Mouse (Mus musculus): ENCODE results near the gene Ydjc. TPM values are rescaled to one million over a fixed set of nuclear protein-coding genes. Genes with fewer than 3 reads are reported as not detected.

Gene Ydjc
- polyA plus RNA-seq (2016; fragmentation: Nextera tagmentation; extraction: Ambion mirVana) = 6.7 and 7.5 TPM in 2 replicates

GRCm38 (mm10) chr16:17144339-17144738 is at the start of gene Ydjc:
Ydjc (plus strand) TSS chr16:17144621.
- peak; percentile 49 for DNase-seq (ENCODE audit: low spot score)

GRCm38 (mm10) chr16:17096938-17097337 is 47.5 kb upstream of the Ydjc start:
- Histone ChIP-seq H3K4me1 (no peaks in the 10 kb centered on the region), H3K36me3 (replicated peaks) (peaks cover 100% of the 10 kb centered on the region), H3K9me3 (no peaks in the 10 kb centered on the region), H3K27ac (replicated peaks) (no peak overlapping the region), H3K4me3 (no peak overlapping the region), H3K27me3 (replicated peaks; ENCODE audit: low read depth, poor library complexity, severe bottlenecking) (no peaks in the 10 kb centered on the region)
- DNase-seq (ENCODE audit: low spot score) = no peak
- WGBS = 97% methylated on average over 3 of the region's 3 CpGs

More at GRCm38 (mm10) chr16:17144339-17144738, at the start of gene Ydjc:
- no peaks in the 10 kb centered on the region for H3K9me3 ChIP-seq
- 13% methylated on average over 7 of the region's 7 CpGs for WGBS
- peaks cover 29% of the 10 kb centered on the region for H3K4me1 ChIP-seq
- H3K27me3 ChIP-seq (replicated peaks; ENCODE audit: low read depth, poor library complexity, severe bottlenecking) = peaks cover 19% of the 10 kb centered on the region
- H3K4me3 ChIP-seq = 0 out of 2 replicates have a peak within 1 kb of the TSS, but pooled peaks have one; percentile 2
- H3K36me3 ChIP-seq (replicated peaks) = no peaks in the 10 kb centered on the region
- H3K27ac ChIP-seq (replicated peaks) = no peak within 1 kb of the TSS

GRCm38 (mm10) chr16:17102630-17103220 is 41.7 kb upstream of the Ydjc start:
- H3K4me3 ChIP-seq = no peak overlapping the region
- no peaks in the 10 kb centered on the region for H3K9me3 ChIP-seq
- WGBS = 84% methylated on average over 7 of the region's 7 CpGs
- peaks cover 97% of the 10 kb centered on the region for H3K36me3 ChIP-seq (replicated peaks)
- H3K4me1 ChIP-seq = no peaks in the 10 kb centered on the region
- H3K27me3 ChIP-seq (replicated peaks; ENCODE audit: low read depth, poor library complexity, severe bottlenecking) = no peaks in the 10 kb centered on the region
- no peak for DNase-seq (ENCODE audit: low spot score)
- no peak overlapping the region for H3K27ac ChIP-seq (replicated peaks)

- Histone ChIP-seq H3K36me3 (replicated peaks) (peaks cover 94% of the 10 kb centered on the region), H3K4me3 (no peak overlapping the region)
Observed at GRCm38 (mm10) chr16:17104600-17104999, 39.8 kb upstream of the Ydjc start.

GRCm38 (mm10) chr16:17110771-17111743 is 33.4 kb upstream of the Ydjc start, which contains the start of gene Ppil2:
Ppil2 (minus strand) TSS chr16:17111257.
- H3K27ac ChIP-seq (replicated peaks) = peak within 1 kb of the TSS; percentile 61
- 10% methylated on average over 38 of the region's 38 CpGs for WGBS
- H3K27me3 ChIP-seq (replicated peaks; ENCODE audit: low read depth, poor library complexity, severe bottlenecking) = no peaks in the 10 kb centered on the region
- H3K36me3 ChIP-seq (replicated peaks) = peaks cover 72% of the 10 kb centered on the region
- DNase-seq (ENCODE audit: low spot score) = peak; percentile 77
- H3K9me3 ChIP-seq = no peaks in the 10 kb centered on the region
- peaks cover 11% of the 10 kb centered on the region for H3K4me1 ChIP-seq
- peak within 1 kb of the TSS; percentile 69 for H3K4me3 ChIP-seq

More at GRCm38 (mm10) chr16:17104600-17104999, 39.8 kb upstream of the Ydjc start:
- 95% methylated on average over 4 of the region's 4 CpGs for WGBS
- Histone ChIP-seq H3K27me3 (replicated peaks; ENCODE audit: low read depth, poor library complexity, severe bottlenecking) (no peaks in the 10 kb centered on the region), H3K27ac (replicated peaks) (no peak overlapping the region), H3K4me1 (peaks cover 2% of the 10 kb centered on the region; the same call in 1 of the 2 replicates), H3K9me3 (no peaks in the 10 kb centered on the region)
- no peak for DNase-seq (ENCODE audit: low spot score)

GRCm38 (mm10) chr16:17117309-17117799 is 27.1 kb upstream of the Ydjc start:
- Histone ChIP-seq H3K27ac (replicated peaks) (no peak overlapping the region), H3K4me3 (no peak overlapping the region), H3K36me3 (replicated peaks) (peaks cover 100% of the 10 kb centered on the region)

GRCm38 (mm10) chr16:17121569-17121968 is 22.9 kb upstream of the Ydjc start:
- WGBS = 53% methylated on average over 14 of the region's 14 CpGs
- H3K27ac ChIP-seq (replicated peaks) = no peak overlapping the region
- no peak for DNase-seq (ENCODE audit: low spot score)
- no peaks in the 10 kb centered on the region for H3K27me3 ChIP-seq (replicated peaks; ENCODE audit: low read depth, poor library complexity, severe bottlenecking)
- H3K9me3 ChIP-seq = no peaks in the 10 kb centered on the region
- 0 out of 2 replicates have a peak overlapping the region, but pooled peaks have one; percentile 17 for H3K4me3 ChIP-seq
- H3K36me3 ChIP-seq (replicated peaks) = peaks cover 73% of the 10 kb centered on the region
- H3K4me1 ChIP-seq = peaks cover 38% of the 10 kb centered on the region

More at GRCm38 (mm10) chr16:17117309-17117799, 27.1 kb upstream of the Ydjc start:
- Histone ChIP-seq H3K9me3 (no peaks in the 10 kb centered on the region), H3K4me1 (peaks cover 10% of the 10 kb centered on the region), H3K27me3 (replicated peaks; ENCODE audit: low read depth, poor library complexity, severe bottlenecking) (no peaks in the 10 kb centered on the region)
- WGBS = 89% methylated on average over 5 of the region's 5 CpGs
- no peak for DNase-seq (ENCODE audit: low spot score)

GRCm38 (mm10) chr16:17124119-17124870 is 20.1 kb upstream of the Ydjc start:
- WGBS = 2% methylated on average over 22 of the region's 22 CpGs
- Histone ChIP-seq H3K4me3 (peak overlapping the region; percentile 73), H3K27me3 (replicated peaks; ENCODE audit: low read depth, poor library complexity, severe bottlenecking) (no peaks in the 10 kb centered on the region), H3K36me3 (replicated peaks) (peaks cover 46% of the 10 kb centered on the region), H3K4me1 (peaks cover 38% of the 10 kb centered on the region), H3K9me3 (no peaks in the 10 kb centered on the region), H3K27ac (replicated peaks) (peak overlapping the region; percentile 91)
- DNase-seq (ENCODE audit: low spot score) = peak; percentile 90

- Histone ChIP-seq H3K4me1 (peaks cover 38% of the 10 kb centered on the region), H3K36me3 (replicated peaks) (peaks cover 46% of the 10 kb centered on the region), H3K9me3 (no peaks in the 10 kb centered on the region), H3K27ac (replicated peaks) (peak within 1 kb of the TSS; percentile 91), H3K4me3 (peak within 1 kb of the TSS; percentile 73), H3K27me3 (replicated peaks; ENCODE audit: low read depth, poor library complexity, severe bottlenecking) (no peaks in the 10 kb centered on the region)
- DNase-seq (ENCODE audit: low spot score) = peak; percentile 92
- under 1% methylated on average over 25 of the region's 25 CpGs for WGBS
Observed at GRCm38 (mm10) chr16:17124871-17125520, 19.4 kb upstream of the Ydjc start, which contains the start of gene 2610318N02Rik. 2610318N02Rik (minus strand) TSS chr16:17125167.

GRCm38 (mm10) chr16:17127292-17127691 is 17.1 kb upstream of the Ydjc start:
- Histone ChIP-seq H3K27ac (replicated peaks) (no peak overlapping the region), H3K9me3 (no peaks in the 10 kb centered on the region), H3K4me1 (peaks cover 44% of the 10 kb centered on the region), H3K27me3 (replicated peaks; ENCODE audit: low read depth, poor library complexity, severe bottlenecking) (no peaks in the 10 kb centered on the region), H3K4me3 (no peak overlapping the region), H3K36me3 (replicated peaks) (peaks cover 31% of the 10 kb centered on the region)
- WGBS = 95% methylated on average over 1 of the region's 1 CpGs
- DNase-seq (ENCODE audit: low spot score) = peak; percentile 44

- no peaks in the 10 kb centered on the region for H3K9me3 ChIP-seq
- WGBS = 4% methylated on average over 43 of the region's 43 CpGs
- H3K36me3 ChIP-seq (replicated peaks) = peaks cover 15% of the 10 kb centered on the region
- H3K27ac ChIP-seq (replicated peaks) = peak overlapping the region; percentile 93
- H3K4me3 ChIP-seq = peak overlapping the region; percentile 87
- DNase-seq (ENCODE audit: low spot score) = peak; percentile 52
- H3K4me1 ChIP-seq = peaks cover 23% of the 10 kb centered on the region
- H3K27me3 ChIP-seq (replicated peaks; ENCODE audit: low read depth, poor library complexity, severe bottlenecking) = no peaks in the 10 kb centered on the region
Observed at GRCm38 (mm10) chr16:17131191-17132088, 13.0 kb upstream of the Ydjc start.

Measured in embryonic facial prominence, embryonic 10.5 days (tissue).